In genomic region chr9:101689532-101690401, GRCm38 (mm10) we compare ENCODE assay signal across 8 mouse cellular contexts.
DNase-seq lines count a peak whose midpoint lies in the region; ATAC-seq and TF ChIP-seq lines count a peak whose summit lies in the region.

No protein-coding gene starts in this region.

- no peak overlapping the region for H3K4me3 ChIP-seq in embryonic facial prominence, embryonic 15.5 days (replicated peaks)
- H3K4me3 ChIP-seq in heart, embryonic 13.5 days = no peak overlapping the region
- H3K4me3 ChIP-seq in liver, embryonic 13.5 days (replicated peaks) = no peak overlapping the region
- no peak overlapping the region for H3K4me3 ChIP-seq in olfactory bulb, adult 2 months (ENCODE audit: insufficient read depth, low read depth, low read length)

- DNase-seq in 416B (ENCODE audit: low read depth) = peak; percentile 45
- DNase-seq in brain, adult 2 months (ENCODE audit: low read depth, low spot score) = peak; percentile 92
- DNase-seq in kidney, postnatal 36 days = peak; percentile 67 to 92
- peak; percentile 22 for DNase-seq in liver, embryonic 13.5 days
- peak; percentile 10 to 12 for DNase-seq in thymus, postnatal 36 days

- H3K27ac ChIP-seq in embryonic facial prominence, embryonic 15.5 days (replicated peaks) = no peak overlapping the region
- H3K27ac ChIP-seq in heart, embryonic 13.5 days (replicated peaks) = no peak overlapping the region
- no peak overlapping the region for H3K27ac ChIP-seq in liver, embryonic 13.5 days
- H3K27ac ChIP-seq in olfactory bulb, adult 2 months (ENCODE audit: insufficient read depth, low read depth, low read length) = no peak overlapping the region

- H3K36me3 ChIP-seq in embryonic facial prominence, embryonic 15.5 days = no peaks in the 10 kb centered on the region
- H3K36me3 ChIP-seq in heart, embryonic 13.5 days = no peaks in the 10 kb centered on the region
- no peaks in the 10 kb centered on the region for H3K36me3 ChIP-seq in liver, embryonic 13.5 days

- peak; percentile 69 for TF ChIP-seq CTCF in olfactory bulb, adult 2 months (IDR thresholded peaks at IDR 0.05; ENCODE audit: insufficient read depth, low read depth, low read length)

- no peak overlapping the region for H3K9ac ChIP-seq in embryonic facial prominence, embryonic 15.5 days
- no peak overlapping the region for H3K9ac ChIP-seq in heart, embryonic 13.5 days
- no peak overlapping the region for H3K9ac ChIP-seq in liver, embryonic 13.5 days

- no peaks in the 10 kb centered on the region for H3K4me1 ChIP-seq in embryonic facial prominence, embryonic 15.5 days
- no peaks in the 10 kb centered on the region for H3K4me1 ChIP-seq in heart, embryonic 13.5 days
- no peaks in the 10 kb centered on the region for H3K4me1 ChIP-seq in liver, embryonic 13.5 days (replicated peaks)
- H3K4me1 ChIP-seq in olfactory bulb, adult 2 months (ENCODE audit: control insufficient read depth, insufficient read depth, low read length) = no peaks in the 10 kb centered on the region

- TF ChIP-seq POLR2A in olfactory bulb, adult 2 months (IDR thresholded peaks at IDR 0.05; ENCODE audit: insufficient read depth, low read depth, low read length) = no peak

- no peaks in the 10 kb centered on the region for H3K9me3 ChIP-seq in embryonic facial prominence, embryonic 15.5 days (replicated peaks)
- no peaks in the 10 kb centered on the region for H3K9me3 ChIP-seq in heart, embryonic 13.5 days
- H3K9me3 ChIP-seq in liver, embryonic 13.5 days (replicated peaks) = no peaks in the 10 kb centered on the region

- WGBS in embryonic facial prominence, embryonic 15.5 days = 17% methylated on average over 11 of the region's 11 CpGs
- WGBS in heart, embryonic 13.5 days = 15% methylated on average over 11 of the region's 11 CpGs
- WGBS in liver, embryonic 13.5 days (ENCODE audit: insufficient replicate concordance) = 15% methylated on average over 11 of the region's 11 CpGs
- 17% methylated on average over 11 of the region's 11 CpGs for WGBS in olfactory bulb, adult 2 months

- ATAC-seq in embryonic facial prominence, embryonic 15.5 days (ENCODE audit: insufficient number of reproducible peaks, low FRiP score, low TSS enrichment, low read depth) = peak; percentile 47; the same call in 1 of the 2 replicates
- ATAC-seq in heart, embryonic 13.5 days (ENCODE audit: extremely low read depth, insufficient number of reproducible peaks, low FRiP score, low TSS enrichment) = no peak
- ATAC-seq in liver, embryonic 13.5 days (ENCODE audit: low read depth) = no peak

- H3K27me3 ChIP-seq in embryonic facial prominence, embryonic 15.5 days = peaks cover 11% of the 10 kb centered on the region
- peaks cover 50% of the 10 kb centered on the region for H3K27me3 ChIP-seq in heart, embryonic 13.5 days (replicated peaks)
- H3K27me3 ChIP-seq in liver, embryonic 13.5 days = no peaks in the 10 kb centered on the region

- H3K4me2 ChIP-seq in embryonic facial prominence, embryonic 15.5 days (replicated peaks) = peak overlapping the region; percentile 41
- peak overlapping the region; percentile 11 for H3K4me2 ChIP-seq in heart, embryonic 13.5 days
- H3K4me2 ChIP-seq in liver, embryonic 13.5 days = no peak overlapping the region

Comparison
In these comparisons a context has a peak if more than half of its experiments do, and no peak if none do; other contexts are left out.
1. DNase-seq: peak in every context shown above with its lines; median percentile 92 in brain, adult 2 months; 80 in kidney, postnatal 36 days; 45 in 416B; 22 in liver, embryonic 13.5 days; 11 in thymus, postnatal 36 days.